Mouse (Mus musculus) myocyte (in vitro differentiated cells): Measurements from ENCODE around the gene Fbf1.

Experiments
- E2F4 ChIP-seq: IDR thresholded peaks from one replicate; pipeline ENCODE4 v1.6.1; 2011; ENCODE audit warnings: mild to moderate bottlenecking, control low read depth, moderate library complexity; ENCODE audit not compliant: insufficient read depth
- MAX ChIP-seq: IDR thresholded peaks from one replicate; pipeline ENCODE4 v1.6.1; 2011; ENCODE audit warnings: low read depth, mild to moderate bottlenecking, control low read depth
- POLR2A ChIP-seq: IDR thresholded peaks from one replicate; pipeline ENCODE4 v1.6.1; 2011; ENCODE audit warnings: low read depth, mild to moderate bottlenecking, control low read depth, moderate library complexity; ENCODE audit not compliant: insufficient read length
- REST ChIP-seq: IDR thresholded peaks from one replicate; pipeline ENCODE4 v1.6.1; 2011; ENCODE audit warnings: mild to moderate bottlenecking, control low read depth, moderate library complexity; ENCODE audit not compliant: insufficient read depth, insufficient read length
- TCF12 ChIP-seq: IDR thresholded peaks from one replicate; pipeline ENCODE4 v1.6.1; 2011; ENCODE audit warnings: mild to moderate bottlenecking, control low read depth; ENCODE audit not compliant: poor library complexity, insufficient read depth, severe bottlenecking
- USF1 ChIP-seq: IDR thresholded peaks from one replicate; pipeline ENCODE4 v1.6.1; 2011; ENCODE audit warnings: low read depth, mild to moderate bottlenecking, control low read depth, moderate library complexity

- no peak for TF ChIP-seq POLR2A
- no peak for TF ChIP-seq MAX
- no peak for TF ChIP-seq USF1
- no peak for TF ChIP-seq REST
- TF ChIP-seq E2F4, result no peak
- TF ChIP-seq TCF12, result no peak
Observed at GRCm38 (mm10) chr11:116143468-116143867, 24.5 kb downstream of the Fbf1 start.
